Mouse (Mus musculus) liver, adult (tissue): ENCODE data around the gene Serpina16.

Experiments
- GATA4 ChIP-seq: IDR thresholded peaks from 2 replicates; pipeline ENCODE4 v1.6.1; 2014; ENCODE audit warnings: mild to moderate bottlenecking, low read length; ENCODE audit not compliant: insufficient replicate concordance

The Serpina16 gene

DNA sequence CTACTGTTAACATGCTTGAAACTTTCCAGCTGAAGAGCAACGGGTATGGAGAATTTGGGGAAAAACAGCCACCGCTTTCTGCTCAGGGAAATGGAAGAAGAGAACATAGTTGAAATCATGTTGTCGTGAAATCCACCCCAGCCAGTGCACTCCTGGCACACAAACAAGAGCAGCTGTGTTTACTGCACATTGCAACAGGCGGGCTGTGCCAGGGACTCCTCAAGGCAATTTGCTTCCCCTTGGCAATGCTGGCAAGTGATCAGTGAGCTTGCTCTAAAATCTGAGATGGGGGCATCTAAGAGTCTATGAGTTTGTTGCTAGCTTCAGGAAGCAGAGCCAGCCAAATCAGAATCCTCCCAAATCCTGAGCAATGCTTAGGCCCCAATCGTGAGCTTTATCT is 5.6 kb downstream of the Serpina16 start:
- no peak for TF ChIP-seq GATA4

DNA sequence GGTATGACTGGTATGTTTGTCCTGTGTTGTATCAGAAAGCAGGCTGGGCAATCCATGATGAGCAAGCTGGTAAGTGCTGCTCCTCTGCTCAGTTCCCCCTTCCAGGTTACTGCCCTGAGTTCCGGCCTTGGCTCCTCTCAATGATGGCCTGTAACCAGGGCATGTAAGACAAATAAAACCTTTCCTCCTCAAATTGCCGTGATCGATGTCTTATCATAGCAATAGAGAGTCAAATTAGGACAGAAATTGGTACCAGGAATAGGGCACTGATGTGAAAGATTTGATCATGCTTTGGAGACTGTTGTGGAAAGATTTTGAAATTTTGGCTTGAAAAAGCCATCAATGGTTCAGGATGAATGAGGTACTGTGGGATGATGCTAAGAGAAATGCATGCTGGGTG is 10.7 kb downstream of the Serpina16 start:
- peak; percentile 69; the same call in 1 of the 2 replicates for TF ChIP-seq GATA4

DNA sequence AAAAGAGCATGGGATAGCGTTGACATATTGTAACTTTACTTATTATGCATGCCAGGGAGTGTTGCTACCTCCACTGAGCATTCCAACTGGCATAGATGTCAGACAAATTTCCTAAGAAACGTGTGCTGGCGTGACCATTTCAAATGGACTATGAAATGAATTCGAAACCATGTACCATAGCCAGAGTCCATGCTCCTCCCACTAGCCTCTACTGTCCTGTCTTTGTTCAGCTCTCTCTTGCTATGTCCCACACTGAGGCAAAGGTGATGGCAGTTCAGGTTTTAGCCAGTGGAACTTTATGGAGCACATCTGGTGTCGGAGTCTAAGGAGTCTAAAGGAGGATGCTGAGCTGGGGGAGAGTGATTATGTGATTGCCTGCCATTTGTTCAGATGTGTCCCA is 15.9 kb downstream of the Serpina16 start:
- TF ChIP-seq GATA4 = no peak

DNA sequence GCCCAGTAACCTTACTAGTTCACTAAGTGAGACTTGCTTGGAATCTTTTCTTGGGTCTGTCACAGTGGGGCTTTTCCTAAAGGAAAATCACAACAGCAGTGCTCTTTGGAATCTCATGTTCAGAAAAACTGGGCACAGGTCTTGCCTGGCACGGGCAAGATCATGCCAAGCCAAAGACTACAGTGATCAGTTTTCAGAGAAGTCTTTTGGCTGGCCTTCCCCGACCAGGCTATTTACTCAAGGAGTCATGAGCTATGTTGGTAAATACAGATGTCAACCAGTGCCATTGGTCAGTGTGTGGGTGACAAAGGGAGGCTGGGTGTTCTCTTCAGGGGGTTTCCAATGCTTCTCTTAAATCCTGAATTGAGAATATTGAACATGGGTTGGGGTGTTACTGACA is 16.8 kb downstream of the Serpina16 start:
- no peak for TF ChIP-seq GATA4

DNA sequence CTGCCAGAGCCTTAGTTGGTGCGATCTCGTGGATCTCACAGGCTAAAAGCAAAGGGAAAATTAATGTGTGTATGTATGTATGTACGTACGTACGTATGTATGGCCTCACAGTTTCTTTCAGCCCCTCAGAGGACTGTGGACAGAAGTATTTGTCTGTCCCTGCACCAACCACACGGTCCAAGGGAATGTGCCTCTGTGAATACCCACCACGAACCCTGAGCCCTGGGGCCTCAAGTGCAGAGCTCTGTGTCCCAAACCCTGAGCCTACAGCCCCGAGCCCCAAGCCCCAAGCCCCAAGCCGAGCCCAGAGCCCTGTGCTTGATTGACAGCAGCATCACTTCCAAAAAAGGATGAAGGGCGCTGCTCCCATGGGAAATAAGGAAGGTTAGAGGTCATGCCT is 17.9 kb downstream of the Serpina16 start:
- TF ChIP-seq GATA4 = no peak

DNA sequence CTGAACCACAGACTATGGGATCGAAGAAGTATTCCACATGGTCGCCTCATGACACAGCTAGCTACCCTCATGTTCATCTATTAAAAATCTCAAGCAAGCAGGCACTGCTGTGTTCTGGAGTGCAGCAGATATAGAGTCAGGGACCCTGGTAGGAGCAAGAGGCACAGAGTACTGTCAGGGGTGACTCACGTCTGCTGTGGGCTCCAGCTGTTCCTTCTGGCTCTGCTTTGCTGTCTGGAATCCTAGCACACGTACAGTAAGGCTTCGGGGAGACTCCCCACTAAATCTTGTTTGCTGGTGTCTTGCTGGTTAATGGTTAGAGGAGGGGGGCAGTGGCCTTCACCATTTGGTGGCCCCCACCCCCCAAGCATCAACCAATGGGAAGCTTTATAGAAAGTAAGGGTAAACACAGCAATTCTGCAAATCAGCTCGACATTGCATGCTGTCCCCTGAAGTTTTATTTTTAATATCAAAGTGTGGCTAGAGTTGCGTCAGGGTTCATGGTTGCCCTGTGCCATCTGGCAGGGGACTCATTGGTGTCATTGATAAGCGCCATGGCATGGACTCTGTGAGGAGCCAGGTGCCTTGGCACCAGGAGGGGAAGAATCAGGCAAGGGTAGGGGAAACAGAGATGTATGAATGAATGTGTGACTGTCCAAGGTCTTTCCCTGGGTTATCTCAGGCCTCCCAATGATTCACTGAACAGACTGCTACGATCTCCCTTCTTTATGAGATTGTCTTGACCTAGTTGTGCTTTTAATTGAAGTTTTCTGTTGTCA is 18.9 kb downstream of the Serpina16 start, which contains the start of gene Serpina6:
TSS of gene Serpina6 (minus strand) at position 365 of the 779 bp plus-strand sequence.
- TF ChIP-seq GATA4 = peak; percentile 86; the same call in 1 of the 2 replicates

DNA sequence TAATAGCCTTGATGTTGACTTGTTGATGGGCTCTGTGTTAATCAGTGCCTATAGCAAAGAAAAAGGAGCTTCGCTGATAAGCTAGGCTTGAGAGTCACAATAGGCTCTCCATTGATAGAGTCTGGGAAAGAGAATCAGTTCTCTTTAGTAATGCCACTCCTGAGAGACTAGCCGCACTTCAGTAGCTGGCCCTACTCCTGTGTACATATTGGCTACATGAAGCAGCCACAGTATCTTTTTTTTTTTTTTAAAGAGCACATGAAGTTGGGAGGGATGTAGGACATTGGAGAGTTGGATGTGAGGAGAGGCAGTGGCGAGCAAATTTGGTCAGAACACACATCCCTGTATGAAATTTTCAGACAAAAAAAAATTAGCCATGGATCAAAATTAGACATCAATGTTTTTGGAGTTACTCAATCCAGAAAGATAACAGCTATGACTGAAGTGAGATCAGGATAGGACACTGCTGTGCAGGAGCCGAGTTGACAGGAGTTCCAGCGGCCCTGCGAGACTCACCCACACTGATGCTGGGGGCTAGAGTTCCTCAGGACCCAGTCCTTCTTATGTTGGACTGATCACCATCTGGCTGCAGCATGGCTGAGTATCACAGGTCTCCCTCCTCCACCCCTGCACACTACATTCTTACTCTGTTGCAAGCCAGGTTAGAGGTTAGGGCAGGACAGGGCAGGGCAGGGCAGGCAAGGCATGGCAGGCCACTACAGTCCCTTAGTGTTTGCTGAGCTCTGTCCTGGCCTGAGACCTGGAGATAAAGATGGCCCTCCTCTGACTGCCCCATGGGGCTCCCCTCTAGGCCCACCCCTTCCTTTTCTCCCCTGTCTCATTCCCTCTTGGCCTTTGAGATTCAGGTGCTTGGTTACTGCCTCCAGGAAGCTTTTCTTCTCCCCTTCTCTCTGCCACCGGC is 20.6 kb downstream of the Serpina16 start:
- TF ChIP-seq GATA4 = peak; percentile 69

DNA sequence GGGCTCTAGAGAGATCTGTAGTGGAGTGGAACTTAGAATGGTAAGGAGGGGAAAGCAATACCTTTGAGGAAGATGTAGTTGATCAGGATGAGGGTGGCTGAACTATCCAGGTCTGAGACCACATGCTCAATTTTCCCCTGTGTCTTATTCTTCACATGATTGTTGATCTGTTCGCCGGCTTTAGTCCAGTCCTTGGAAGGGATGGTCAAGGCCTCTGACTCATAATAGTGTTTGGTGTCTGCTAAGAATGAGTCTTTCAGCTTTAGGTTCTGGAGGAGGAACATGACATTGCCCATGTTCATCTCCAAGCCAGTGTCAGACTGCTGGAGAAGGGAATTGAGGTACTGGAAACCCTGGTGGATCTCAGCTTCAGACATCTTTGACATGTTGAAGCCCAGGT is 22.1 kb downstream of the Serpina16 start:
- no peak for TF ChIP-seq GATA4

DNA sequence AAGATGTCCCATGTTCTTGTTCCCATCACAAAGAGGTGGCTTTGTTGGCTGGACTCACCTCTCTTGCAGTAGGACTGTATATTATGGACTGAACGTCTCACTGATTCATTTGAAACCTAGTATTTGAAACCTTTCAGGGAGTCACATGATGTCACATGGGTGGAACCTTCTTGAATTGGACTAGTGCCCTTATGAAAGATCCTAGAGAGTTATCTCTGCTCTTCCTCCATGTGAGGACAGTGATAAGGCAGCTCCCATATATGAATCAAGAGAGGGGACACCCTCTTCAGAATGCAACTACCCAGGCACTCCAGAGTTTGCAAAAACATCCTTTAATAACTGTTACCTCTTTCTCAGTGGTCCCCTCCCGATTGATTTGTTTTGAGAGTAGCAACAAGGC is 29.6 kb downstream of the Serpina16 start:
- no peak for TF ChIP-seq GATA4

DNA sequence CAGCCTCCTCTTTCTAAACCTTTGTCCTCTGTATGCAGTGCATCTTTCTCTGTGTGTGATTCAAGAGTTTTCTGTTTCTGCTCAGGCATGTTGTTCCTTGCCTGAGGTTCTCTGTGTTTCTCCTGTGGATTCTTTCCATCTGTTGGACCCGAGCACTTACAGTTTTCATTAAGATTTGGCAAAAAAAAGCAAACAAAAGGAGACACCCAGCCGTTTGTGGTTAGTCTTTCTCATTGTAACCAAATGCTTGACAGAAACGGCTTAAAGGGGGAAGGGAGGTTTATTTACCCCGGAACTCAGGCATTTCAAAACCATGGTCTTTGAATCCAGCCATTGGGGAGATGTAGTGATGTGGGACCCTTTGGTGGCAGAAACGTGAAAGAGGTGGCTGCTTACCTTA is 31.3 kb downstream of the Serpina16 start:
- no peak for TF ChIP-seq GATA4

DNA sequence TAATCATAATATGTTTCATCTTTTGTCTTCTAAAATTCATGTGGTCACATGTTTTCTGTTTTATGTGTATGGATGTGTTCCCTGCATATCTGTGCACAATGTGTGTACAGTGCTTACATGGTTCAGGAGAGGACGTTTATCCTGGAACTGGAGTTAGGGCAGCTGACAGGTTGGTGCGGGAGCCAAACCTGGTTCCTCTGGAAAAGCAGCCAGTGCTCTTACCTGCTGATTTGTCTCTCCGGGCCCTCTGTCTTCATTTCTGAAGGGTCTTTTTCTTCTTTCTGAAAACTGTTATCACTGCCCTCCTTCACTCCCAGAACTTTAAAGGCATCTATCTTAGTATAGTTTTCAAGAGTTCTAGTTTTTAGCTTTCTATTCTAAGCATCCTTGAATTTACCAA is 32.1 kb downstream of the Serpina16 start:
- TF ChIP-seq GATA4 = no peak

DNA sequence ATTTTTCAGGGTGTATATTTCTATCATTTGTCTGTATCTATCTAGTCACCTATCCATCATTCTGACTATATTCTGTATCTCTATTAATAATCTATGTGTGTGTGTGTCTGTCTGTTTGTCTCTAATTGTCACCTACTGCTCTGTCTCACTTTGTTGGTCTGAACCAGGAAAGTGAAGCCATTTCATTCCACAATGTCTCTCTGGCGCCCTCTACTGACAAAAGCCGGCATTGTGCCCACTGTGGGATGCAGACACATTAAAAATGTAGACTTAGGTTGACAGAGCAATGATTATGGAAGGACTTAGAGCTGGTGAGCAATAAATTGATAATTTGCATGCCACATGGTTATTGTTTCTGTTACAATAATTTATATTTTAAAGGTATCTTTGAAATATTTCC is 32.6 kb downstream of the Serpina16 start:
- no peak for TF ChIP-seq GATA4

DNA sequence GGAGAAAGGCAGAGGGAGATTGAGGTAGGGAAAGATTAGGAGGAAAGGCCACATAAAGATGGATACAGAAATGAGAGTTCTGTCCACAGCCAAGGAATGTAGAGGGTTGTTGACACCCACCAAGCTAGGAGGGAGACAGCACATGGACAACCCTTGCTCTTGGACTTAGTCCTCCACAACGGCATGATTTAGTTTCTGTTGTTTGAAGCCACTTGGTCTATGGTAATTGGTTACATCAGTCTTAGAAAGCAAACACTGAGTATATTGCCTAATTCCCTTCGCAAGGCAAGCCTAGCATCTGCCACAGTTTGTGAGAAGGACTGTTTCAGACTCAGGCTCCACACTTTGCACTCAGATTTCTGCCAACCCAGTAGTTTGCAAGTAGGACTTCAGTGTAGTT is 40.1 kb downstream of the Serpina16 start:
- no peak for TF ChIP-seq GATA4

DNA sequence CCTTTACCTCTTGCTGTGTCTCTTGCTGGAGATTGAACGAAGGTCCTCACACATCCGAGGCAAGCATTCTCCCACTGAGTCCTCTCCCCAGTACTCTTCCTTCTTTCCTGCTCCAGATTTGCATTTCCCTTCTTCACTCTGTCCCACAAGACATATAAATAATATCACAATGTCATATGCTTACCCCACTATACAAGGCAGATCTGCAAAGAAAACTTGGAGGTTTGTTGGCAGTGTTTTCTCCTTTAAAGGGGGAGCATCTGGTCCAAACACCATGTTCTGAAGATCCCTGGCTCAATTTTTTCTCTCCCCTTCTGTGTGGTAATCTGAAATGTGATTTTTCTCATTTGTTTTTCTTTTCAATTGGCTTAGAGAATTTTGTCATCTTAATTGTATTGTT is 41.5 kb downstream of the Serpina16 start:
- TF ChIP-seq GATA4 = no peak

DNA sequence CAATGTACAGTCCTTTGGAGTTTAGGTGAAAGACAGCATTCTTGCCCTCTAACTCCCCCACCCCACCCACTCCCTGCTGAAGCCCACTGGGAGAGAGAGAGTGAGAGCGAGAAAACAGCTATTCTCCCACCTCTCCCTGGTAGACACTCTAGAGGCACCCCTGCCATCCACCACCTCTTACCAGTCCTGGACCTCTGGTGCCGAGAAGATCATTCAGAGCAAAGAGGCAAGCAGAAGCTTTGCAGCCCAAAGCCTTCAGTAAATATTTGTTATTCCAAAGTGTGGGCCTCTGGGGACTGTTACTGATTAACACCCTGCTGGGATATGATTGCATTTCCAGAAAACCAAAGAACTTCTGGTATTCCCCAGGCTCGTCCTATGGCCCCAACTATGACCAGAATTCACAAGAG is 44.7 kb downstream of the Serpina16 start, which contains the start of gene Serpina10:
TSS of gene Serpina10 (minus strand) at position 242 of the 410 bp plus-strand sequence.
- TF ChIP-seq GATA4 = no peak
